Mouse (Mus musculus): Measurements from ENCODE around the gene Asb15. TPM values are rescaled to one million over a fixed set of nuclear protein-coding genes. Genes with fewer than 3 reads are reported as not detected.

The Asb15 gene
- polyA plus RNA-seq, 1 experiment from 2014 or later, result not detected

GRCm38 (mm10) chr6:24571126-24571525, 43.2 kb downstream of the Asb15 start:
- H3K27me3 ChIP-seq, result no peaks in the 10 kb centered on the region
- no peak overlapping the region for H3K9ac ChIP-seq
- H3K9me3 ChIP-seq (replicated peaks), result no peaks in the 10 kb centered on the region
- no peak overlapping the region for H3K27ac ChIP-seq
- H3K4me2 ChIP-seq, result no peak overlapping the region
- H3K4me3 ChIP-seq, result no peak overlapping the region
- WGBS, result 79% methylated on average over 6 of the region's 6 CpGs
- H3K4me1 ChIP-seq, result no peaks in the 10 kb centered on the region
- H3K36me3 ChIP-seq (ENCODE audit: poor library complexity, severe bottlenecking), result no peaks in the 10 kb centered on the region
- ATAC-seq, result no peak

GRCm38 (mm10) chr6:24572431-24572830, 44.5 kb downstream of the Asb15 start:
- no peak overlapping the region for H3K9ac ChIP-seq
- no peak overlapping the region for H3K4me2 ChIP-seq
- ATAC-seq, result no peak
- 94% methylated on average over 14 of the region's 14 CpGs for WGBS
- H3K36me3 ChIP-seq (ENCODE audit: poor library complexity, severe bottlenecking), result no peaks in the 10 kb centered on the region
- no peaks in the 10 kb centered on the region for H3K4me1 ChIP-seq
- H3K9me3 ChIP-seq (replicated peaks), result no peaks in the 10 kb centered on the region
- no peak overlapping the region for H3K27ac ChIP-seq
- H3K4me3 ChIP-seq, result no peak overlapping the region
- no peaks in the 10 kb centered on the region for H3K27me3 ChIP-seq

GRCm38 (mm10) chr6:24573319-24573718, 45.4 kb downstream of the Asb15 start:
- Histone ChIP-seq H3K27ac (no peak overlapping the region), H3K9me3 (replicated peaks) (no peaks in the 10 kb centered on the region), H3K9ac (no peak overlapping the region), H3K36me3 (ENCODE audit: poor library complexity, severe bottlenecking) (no peaks in the 10 kb centered on the region), H3K27me3 (no peaks in the 10 kb centered on the region), H3K4me2 (no peak overlapping the region), H3K4me1 (no peaks in the 10 kb centered on the region), H3K4me3 (no peak overlapping the region)
- no peak for ATAC-seq

GRCm38 (mm10) chr6:24583456-24583855, 55.5 kb downstream of the Asb15 start:
- Histone ChIP-seq H3K4me3 (no peak overlapping the region), H3K27ac (no peak overlapping the region), H3K4me2 (no peak overlapping the region), H3K36me3 (ENCODE audit: poor library complexity, severe bottlenecking) (no peaks in the 10 kb centered on the region), H3K4me1 (no peaks in the 10 kb centered on the region), H3K9ac (no peak overlapping the region), H3K9me3 (replicated peaks) (no peaks in the 10 kb centered on the region), H3K27me3 (no peaks in the 10 kb centered on the region)
- 86% methylated on average over 3 of the region's 3 CpGs for whole genome bisulfite sequencing
- ATAC-seq, result no peak

DNA sequence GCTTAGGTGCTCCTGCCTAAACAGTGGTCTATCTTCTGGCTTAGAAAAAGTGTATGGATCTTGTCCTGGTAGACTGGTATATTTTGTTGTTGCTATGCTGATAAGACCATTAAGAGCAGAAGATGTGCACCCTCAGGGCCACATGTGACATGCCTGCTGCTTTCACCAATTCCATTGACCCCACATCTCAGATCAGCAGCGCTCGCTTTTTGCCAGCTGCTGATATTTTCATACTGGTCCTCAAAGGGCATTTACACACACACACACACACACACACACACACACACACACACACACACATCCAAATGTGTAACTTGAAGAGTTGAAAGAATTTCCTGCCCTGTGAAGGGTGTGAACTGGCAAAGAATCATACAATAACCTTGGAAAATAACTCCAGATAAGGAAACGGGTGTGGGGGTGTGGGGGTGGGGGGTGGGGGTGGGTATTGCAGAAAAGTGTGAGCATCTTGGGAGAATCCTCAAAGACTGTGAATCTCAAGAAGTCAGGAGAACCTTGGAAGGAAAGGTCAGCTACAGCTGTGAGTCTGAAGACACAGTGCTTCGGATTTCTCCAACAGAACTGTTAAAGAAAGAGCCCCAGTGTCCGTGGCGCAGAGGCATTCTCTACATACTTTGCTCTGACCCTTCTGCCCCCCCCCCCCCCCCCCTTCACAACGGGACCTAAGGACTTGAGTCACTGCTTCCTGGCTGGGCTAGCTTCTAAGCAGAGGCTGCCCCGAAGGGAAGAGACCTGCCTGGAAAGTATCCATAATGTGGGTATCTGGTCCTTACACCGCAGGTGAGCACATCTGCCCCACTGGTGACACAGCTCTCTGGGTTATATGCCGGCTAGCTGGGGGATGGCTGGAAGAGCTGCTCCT, 57.7 kb downstream of the Asb15 start:
- H3K27me3 ChIP-seq, result no peaks in the 10 kb centered on the region
- 66% methylated on average over 10 of the region's 10 CpGs for WGBS
- ATAC-seq, result no peak
- no peaks in the 10 kb centered on the region for H3K36me3 ChIP-seq (ENCODE audit: poor library complexity, severe bottlenecking)
- H3K9ac ChIP-seq, result no peak overlapping the region
- no peaks in the 10 kb centered on the region for H3K9me3 ChIP-seq (replicated peaks)
- no peak overlapping the region for H3K4me2 ChIP-seq
- H3K27ac ChIP-seq, result no peak overlapping the region
- no peaks in the 10 kb centered on the region for H3K4me1 ChIP-seq
- H3K4me3 ChIP-seq, result no peak overlapping the region

DNA sequence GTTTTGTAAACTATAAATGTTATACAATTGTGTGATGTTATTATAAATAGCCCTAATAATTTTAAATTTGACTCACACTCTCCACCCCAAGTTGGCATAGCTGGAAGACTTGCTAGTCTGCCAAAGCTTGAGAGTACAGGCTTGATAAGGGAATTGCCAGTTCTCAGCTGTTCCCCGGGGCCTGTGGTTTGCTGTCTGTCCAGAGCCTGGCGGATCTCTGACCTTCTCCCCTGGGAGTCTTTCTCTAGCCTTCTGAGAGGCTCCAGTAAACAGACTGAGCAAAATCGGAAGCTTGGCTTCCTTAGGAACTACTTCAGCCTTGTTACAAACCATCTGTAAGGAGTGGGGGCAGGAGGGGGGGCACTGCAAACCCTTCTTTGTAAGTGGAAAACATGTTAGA, 58.9 kb downstream of the Asb15 start:
- Histone ChIP-seq H3K9ac (no peak overlapping the region), H3K4me1 (no peaks in the 10 kb centered on the region), H3K36me3 (ENCODE audit: poor library complexity, severe bottlenecking) (no peaks in the 10 kb centered on the region), H3K27me3 (no peaks in the 10 kb centered on the region), H3K4me2 (no peak overlapping the region), H3K9me3 (replicated peaks) (no peaks in the 10 kb centered on the region), H3K27ac (no peak overlapping the region), H3K4me3 (no peak overlapping the region)
- WGBS, result 35% methylated on average over 3 of the region's 3 CpGs
- ATAC-seq, result no peak

DNA sequence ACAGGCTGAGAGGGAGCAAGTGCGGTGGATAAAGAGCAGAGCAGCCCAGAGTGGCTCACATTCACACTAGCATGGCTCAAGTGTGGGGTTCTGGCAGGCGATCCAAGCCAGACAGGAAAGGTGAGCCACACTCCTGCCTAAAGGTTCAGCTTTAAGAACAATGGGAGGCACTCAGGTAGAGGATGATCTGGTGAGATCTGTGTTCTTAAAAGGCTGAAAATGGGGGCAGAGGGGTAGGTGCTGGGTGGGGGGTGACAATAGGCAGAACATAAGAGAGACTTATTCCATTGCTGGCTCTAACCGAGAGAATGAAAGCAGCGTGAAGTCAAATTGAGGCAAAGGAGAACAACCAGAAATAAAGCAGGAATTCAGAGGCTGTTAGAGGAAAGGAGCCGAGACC, 62.3 kb downstream of the Asb15 start:
- no peak overlapping the region for H3K9ac ChIP-seq
- no peaks in the 10 kb centered on the region for H3K36me3 ChIP-seq (ENCODE audit: poor library complexity, severe bottlenecking)
- 81% methylated on average over 5 of the region's 5 CpGs for WGBS
- H3K27me3 ChIP-seq, result no peaks in the 10 kb centered on the region
- no peak for ATAC-seq
- no peak overlapping the region for H3K4me2 ChIP-seq
- no peak overlapping the region for H3K4me3 ChIP-seq
- no peak overlapping the region for H3K27ac ChIP-seq
- no peaks in the 10 kb centered on the region for H3K9me3 ChIP-seq (replicated peaks)
- no peaks in the 10 kb centered on the region for H3K4me1 ChIP-seq

GRCm38 (mm10) chr6:24591525-24592218, 63.7 kb downstream of the Asb15 start:
- H3K9me3 ChIP-seq (replicated peaks), result no peaks in the 10 kb centered on the region
- no peak overlapping the region for H3K9ac ChIP-seq
- no peak overlapping the region for H3K4me3 ChIP-seq
- no peaks in the 10 kb centered on the region for H3K27me3 ChIP-seq
- no peak for ATAC-seq
- no peak overlapping the region for H3K4me2 ChIP-seq
- H3K36me3 ChIP-seq (ENCODE audit: poor library complexity, severe bottlenecking), result no peaks in the 10 kb centered on the region
- no peaks in the 10 kb centered on the region for H3K4me1 ChIP-seq
- WGBS, result 49% methylated on average over 10 of the region's 10 CpGs
- H3K27ac ChIP-seq, result no peak overlapping the region

GRCm38 (mm10) chr6:24597500-24597899, 69.6 kb downstream of the Asb15 start, which contains the start of gene Lmod2:
TSS of gene Lmod2 (plus strand) at chr6:24597762.
- H3K27me3 ChIP-seq, result no peaks in the 10 kb centered on the region
- no peaks in the 10 kb centered on the region for H3K4me1 ChIP-seq
- WGBS, result 64% methylated on average over 10 of the region's 10 CpGs
- no peaks in the 10 kb centered on the region for H3K9me3 ChIP-seq (replicated peaks)
- H3K9ac ChIP-seq, result no peak within 1 kb of the TSS
- no peak within 1 kb of the TSS for H3K27ac ChIP-seq
- H3K4me3 ChIP-seq, result no peak within 1 kb of the TSS
- ATAC-seq, result no peak
- H3K36me3 ChIP-seq (ENCODE audit: poor library complexity, severe bottlenecking), result no peaks in the 10 kb centered on the region
- no peak within 1 kb of the TSS for H3K4me2 ChIP-seq

DNA sequence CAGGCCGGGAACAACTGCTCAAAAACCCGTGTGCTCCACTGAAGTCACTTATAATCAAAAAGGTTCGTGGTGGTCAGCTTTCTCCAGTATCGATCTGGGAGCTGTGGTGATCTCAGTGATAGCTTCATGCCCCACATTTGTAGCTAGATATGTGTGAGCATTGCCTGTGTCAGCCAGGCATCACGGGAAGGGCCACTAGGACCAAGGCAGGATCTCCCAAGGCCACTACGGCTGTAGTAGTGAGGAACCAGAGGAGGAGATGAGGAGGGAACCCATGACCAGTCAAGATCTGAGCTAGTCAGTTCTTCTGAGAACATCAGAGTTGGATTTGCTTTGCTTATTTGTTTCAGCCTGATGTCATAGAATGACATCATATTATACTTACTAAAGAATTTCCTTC, 71.2 kb downstream of the Asb15 start:
- no peak for ATAC-seq

DNA sequence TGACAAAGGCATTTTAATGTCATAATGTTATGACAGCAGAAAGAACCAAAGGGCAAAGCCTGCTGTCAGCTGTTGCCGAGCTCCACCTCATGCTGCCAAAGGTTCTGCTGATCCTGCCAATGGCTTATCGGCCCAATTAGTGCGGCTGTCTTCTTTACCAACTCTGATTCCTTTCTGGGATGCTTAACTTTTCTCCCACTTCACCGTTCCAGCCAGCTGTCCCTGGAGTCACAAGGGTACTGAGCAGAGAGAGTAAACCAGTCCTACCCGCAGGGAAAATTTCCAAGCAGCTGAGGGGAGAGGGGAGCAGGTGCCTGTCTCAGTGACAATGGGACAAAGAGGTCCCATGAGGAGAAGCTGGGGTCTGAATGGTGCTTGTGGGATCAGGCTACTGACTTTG, 71.7 kb downstream of the Asb15 start:
- Histone ChIP-seq H3K9me3 (replicated peaks) (no peaks in the 10 kb centered on the region), H3K4me2 (no peak overlapping the region), H3K4me1 (no peaks in the 10 kb centered on the region), H3K36me3 (ENCODE audit: poor library complexity, severe bottlenecking) (no peaks in the 10 kb centered on the region), H3K4me3 (no peak overlapping the region), H3K27ac (no peak overlapping the region), H3K9ac (no peak overlapping the region), H3K27me3 (no peaks in the 10 kb centered on the region)
- ATAC-seq, result no peak
- 84% methylated on average over 5 of the region's 5 CpGs for WGBS

More for the DNA sequence above, 71.2 kb downstream of the Asb15 start:
- 97% methylated on average over 6 of the region's 6 CpGs for WGBS
- H3K9me3 ChIP-seq (replicated peaks), result no peaks in the 10 kb centered on the region
- no peaks in the 10 kb centered on the region for H3K27me3 ChIP-seq
- no peaks in the 10 kb centered on the region for H3K36me3 ChIP-seq (ENCODE audit: poor library complexity, severe bottlenecking)
- no peak overlapping the region for H3K4me3 ChIP-seq
- no peaks in the 10 kb centered on the region for H3K4me1 ChIP-seq
- H3K27ac ChIP-seq, result no peak overlapping the region
- H3K4me2 ChIP-seq, result no peak overlapping the region
- no peak overlapping the region for H3K9ac ChIP-seq

- H3K27ac ChIP-seq, result no peak overlapping the region
- H3K4me3 ChIP-seq, result no peak overlapping the region
- no peaks in the 10 kb centered on the region for H3K36me3 ChIP-seq (ENCODE audit: poor library complexity, severe bottlenecking)
- H3K4me1 ChIP-seq, result no peaks in the 10 kb centered on the region
- no peak overlapping the region for H3K9ac ChIP-seq
- H3K4me2 ChIP-seq, result no peak overlapping the region
- WGBS, result 89% methylated on average over 6 of the region's 6 CpGs
- no peaks in the 10 kb centered on the region for H3K27me3 ChIP-seq
- H3K9me3 ChIP-seq (replicated peaks), result no peaks in the 10 kb centered on the region
- ATAC-seq, result no peak
Observed at GRCm38 (mm10) chr6:24600134-24600533, 72.2 kb downstream of the Asb15 start.
